Mouse (Mus musculus): ENCODE measurements around the gene Dguok. TPM values are rescaled to one million over a fixed set of nuclear protein-coding genes. Genes with fewer than 3 reads are reported as not detected.

Dguok gene
- polyA plus RNA-seq, 1 experiment from 2014 or later, result 76.5 TPM

DNA sequence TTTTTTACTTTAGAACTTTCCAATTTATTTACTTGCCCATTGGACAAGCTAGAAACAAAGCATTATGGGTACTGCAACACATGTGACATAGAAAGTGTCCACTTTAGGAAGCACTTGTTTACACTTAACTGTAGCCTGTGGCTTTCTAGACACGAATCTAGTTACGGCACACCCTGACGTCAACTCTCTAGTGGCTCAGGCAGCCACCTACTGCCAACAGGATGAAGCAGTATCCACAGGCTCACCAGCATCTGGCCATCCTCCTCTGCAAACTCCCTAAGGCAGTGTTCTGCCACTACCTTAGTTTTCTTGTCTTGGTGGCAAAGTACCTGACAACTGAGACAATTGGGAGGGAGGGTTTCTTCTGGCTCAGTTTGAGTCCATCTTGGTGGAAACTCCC, 3.4 kb downstream of the Dguok start:
- Histone ChIP-seq H3K9ac (replicated peaks; ENCODE audit: low read depth, low read length) (no peak overlapping the region), H3K27me3 (ENCODE audit: control insufficient read depth, insufficient read depth, low read length) (no peaks in the 10 kb centered on the region), H3K4me1 (ENCODE audit: control insufficient read depth, insufficient read depth, low read length) (peaks cover 14% of the 10 kb centered on the region), H3K36me3 (ENCODE audit: control insufficient read depth, insufficient read depth, low read length) (no peaks in the 10 kb centered on the region), H3K9me3 (ENCODE audit: control insufficient read depth, low read length) (no peaks in the 10 kb centered on the region), H3K27ac (ENCODE audit: low read depth, low read length) (no peak overlapping the region), H3K4me3 (ENCODE audit: low read depth, low read length) (no peak overlapping the region), H3K4me2 (ENCODE audit: low read depth, low read length) (no peak overlapping the region)
- WGBS, result 85% methylated on average over 3 of the region's 3 CpGs
- ATAC-seq (ENCODE audit: low read depth), result no peak

GRCm38 (mm10) chr6:83502656-83503055, 4.1 kb downstream of the Dguok start:
- H3K9ac ChIP-seq (replicated peaks; ENCODE audit: low read depth, low read length), result no peak overlapping the region

DNA sequence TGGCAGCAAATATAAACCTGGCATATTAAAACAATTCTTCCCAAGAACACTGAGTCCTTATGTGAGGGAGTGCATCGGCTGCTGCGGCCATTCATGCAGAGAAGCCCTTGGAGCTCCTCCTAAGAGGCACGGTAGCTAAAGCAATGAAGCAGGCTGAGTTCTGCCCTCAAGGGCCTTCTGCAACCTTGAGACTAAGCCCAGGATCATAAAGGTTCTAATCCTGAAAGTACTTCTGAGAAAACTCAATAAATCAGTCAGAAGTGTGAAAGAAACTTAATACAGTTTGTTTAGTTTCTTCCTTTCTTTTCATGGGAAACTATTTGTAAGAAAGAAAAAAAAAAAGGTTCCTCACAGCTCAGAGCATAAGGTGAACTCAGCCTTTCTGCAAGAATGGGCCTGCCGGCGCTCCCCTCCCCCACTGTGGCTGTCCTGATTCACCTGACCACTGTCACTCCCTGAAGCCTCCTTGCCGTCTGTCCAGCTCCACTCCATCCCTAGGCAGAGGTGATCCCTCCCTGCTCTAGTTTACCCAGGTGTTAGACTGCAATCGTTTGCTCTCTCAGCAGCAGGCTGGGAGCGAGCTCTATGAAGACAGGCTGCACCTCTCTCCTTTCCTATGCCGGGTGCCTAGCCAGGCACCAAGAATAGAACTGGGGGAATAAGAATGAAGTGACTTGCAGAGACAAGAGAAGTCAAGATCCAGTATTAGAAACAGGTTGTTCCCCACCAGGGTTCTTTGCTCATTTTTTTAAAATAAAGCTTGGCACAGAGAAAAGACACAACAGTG, 5.1 kb downstream of the Dguok start:
- H3K4me2 ChIP-seq (ENCODE audit: low read depth, low read length), result no peak overlapping the region
- no peaks in the 10 kb centered on the region for H3K27me3 ChIP-seq (ENCODE audit: control insufficient read depth, insufficient read depth, low read length)
- H3K36me3 ChIP-seq (ENCODE audit: control insufficient read depth, insufficient read depth, low read length), result no peaks in the 10 kb centered on the region
- no peak overlapping the region for H3K9ac ChIP-seq (replicated peaks; ENCODE audit: low read depth, low read length)
- H3K4me1 ChIP-seq (ENCODE audit: control insufficient read depth, insufficient read depth, low read length), result peaks cover 9% of the 10 kb centered on the region
- H3K27ac ChIP-seq (ENCODE audit: low read depth, low read length), result no peak overlapping the region
- H3K9me3 ChIP-seq (ENCODE audit: control insufficient read depth, low read length), result no peaks in the 10 kb centered on the region
- ATAC-seq (ENCODE audit: low read depth), result no peak
- H3K4me3 ChIP-seq (ENCODE audit: low read depth, low read length), result no peak overlapping the region
- 67% methylated on average over 9 of the region's 9 CpGs for WGBS

More at GRCm38 (mm10) chr6:83502656-83503055, 4.1 kb downstream of the Dguok start:
- Histone ChIP-seq H3K4me1 (ENCODE audit: control insufficient read depth, insufficient read depth, low read length) (peaks cover 14% of the 10 kb centered on the region), H3K4me3 (ENCODE audit: low read depth, low read length) (no peak overlapping the region), H3K36me3 (ENCODE audit: control insufficient read depth, insufficient read depth, low read length) (no peaks in the 10 kb centered on the region), H3K27ac (ENCODE audit: low read depth, low read length) (no peak overlapping the region), H3K27me3 (ENCODE audit: control insufficient read depth, insufficient read depth, low read length) (no peaks in the 10 kb centered on the region), H3K9me3 (ENCODE audit: control insufficient read depth, low read length) (no peaks in the 10 kb centered on the region), H3K4me2 (ENCODE audit: low read depth, low read length) (no peak overlapping the region)
- no peak for ATAC-seq (ENCODE audit: low read depth)
- WGBS, result 92% methylated on average over 3 of the region's 3 CpGs

GRCm38 (mm10) chr6:83500462-83500861, 6.3 kb downstream of the Dguok start:
- Histone ChIP-seq H3K4me3 (ENCODE audit: low read depth, low read length) (no peak overlapping the region), H3K4me2 (ENCODE audit: low read depth, low read length) (no peak overlapping the region), H3K36me3 (ENCODE audit: control insufficient read depth, insufficient read depth, low read length) (no peaks in the 10 kb centered on the region), H3K9ac (replicated peaks; ENCODE audit: low read depth, low read length) (no peak overlapping the region), H3K9me3 (ENCODE audit: control insufficient read depth, low read length) (no peaks in the 10 kb centered on the region), H3K27ac (ENCODE audit: low read depth, low read length) (no peak overlapping the region), H3K27me3 (ENCODE audit: control insufficient read depth, insufficient read depth, low read length) (no peaks in the 10 kb centered on the region), H3K4me1 (ENCODE audit: control insufficient read depth, insufficient read depth, low read length) (peaks cover 3% of the 10 kb centered on the region)
- WGBS, result 66% methylated on average over 3 of the region's 3 CpGs
- no peak for ATAC-seq (ENCODE audit: low read depth)

DNA sequence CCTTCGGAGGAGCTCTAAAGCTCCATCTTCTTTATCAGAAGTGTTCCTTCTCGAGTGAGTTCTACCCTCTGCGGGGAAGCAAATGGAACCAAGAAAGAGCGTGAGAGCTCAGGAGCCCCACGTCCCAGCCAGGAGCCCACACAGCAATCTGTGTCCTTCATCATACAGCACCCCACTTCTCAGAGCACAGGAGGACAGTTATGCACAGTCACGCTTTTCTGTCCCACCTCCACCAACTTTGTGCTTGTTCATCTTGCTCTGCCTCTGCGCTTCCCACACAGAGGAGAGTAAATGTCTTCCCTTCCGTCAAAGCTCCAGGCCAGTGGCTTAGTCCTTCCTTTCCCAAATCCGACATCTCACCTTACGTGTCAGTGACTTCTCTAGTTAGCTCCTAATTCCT, 7.7 kb downstream of the Dguok start:
- Histone ChIP-seq H3K9me3 (ENCODE audit: control insufficient read depth, low read length) (no peaks in the 10 kb centered on the region), H3K27me3 (ENCODE audit: control insufficient read depth, insufficient read depth, low read length) (no peaks in the 10 kb centered on the region), H3K4me1 (ENCODE audit: control insufficient read depth, insufficient read depth, low read length) (no peaks in the 10 kb centered on the region), H3K4me2 (ENCODE audit: low read depth, low read length) (no peak overlapping the region), H3K27ac (ENCODE audit: low read depth, low read length) (no peak overlapping the region), H3K4me3 (ENCODE audit: low read depth, low read length) (no peak overlapping the region), H3K9ac (replicated peaks; ENCODE audit: low read depth, low read length) (no peak overlapping the region), H3K36me3 (ENCODE audit: control insufficient read depth, insufficient read depth, low read length) (0 out of 2 replicates have a peak, but pooled peaks cover 2% of the 10 kb centered on the region)
- no peak for ATAC-seq (ENCODE audit: low read depth)
- 95% methylated on average over 10 of the region's 10 CpGs for WGBS

GRCm38 (mm10) chr6:83496753-83497710, 9.7 kb downstream of the Dguok start:
- H3K36me3 ChIP-seq (ENCODE audit: control insufficient read depth, insufficient read depth, low read length), result peaks cover 11% of the 10 kb centered on the region; the same call in 1 of the 2 replicates
- H3K4me1 ChIP-seq (ENCODE audit: control insufficient read depth, insufficient read depth, low read length), result no peaks in the 10 kb centered on the region
- no peak overlapping the region for H3K4me3 ChIP-seq (ENCODE audit: low read depth, low read length)
- H3K9me3 ChIP-seq (ENCODE audit: control insufficient read depth, low read length), result no peaks in the 10 kb centered on the region
- WGBS, result 88% methylated on average over 22 of the region's 22 CpGs
- H3K9ac ChIP-seq (replicated peaks; ENCODE audit: low read depth, low read length), result no peak overlapping the region
- ATAC-seq (ENCODE audit: low read depth), result no peak
- H3K27ac ChIP-seq (ENCODE audit: low read depth, low read length), result no peak overlapping the region
- H3K4me2 ChIP-seq (ENCODE audit: low read depth, low read length), result no peak overlapping the region
- no peaks in the 10 kb centered on the region for H3K27me3 ChIP-seq (ENCODE audit: control insufficient read depth, insufficient read depth, low read length)

DNA sequence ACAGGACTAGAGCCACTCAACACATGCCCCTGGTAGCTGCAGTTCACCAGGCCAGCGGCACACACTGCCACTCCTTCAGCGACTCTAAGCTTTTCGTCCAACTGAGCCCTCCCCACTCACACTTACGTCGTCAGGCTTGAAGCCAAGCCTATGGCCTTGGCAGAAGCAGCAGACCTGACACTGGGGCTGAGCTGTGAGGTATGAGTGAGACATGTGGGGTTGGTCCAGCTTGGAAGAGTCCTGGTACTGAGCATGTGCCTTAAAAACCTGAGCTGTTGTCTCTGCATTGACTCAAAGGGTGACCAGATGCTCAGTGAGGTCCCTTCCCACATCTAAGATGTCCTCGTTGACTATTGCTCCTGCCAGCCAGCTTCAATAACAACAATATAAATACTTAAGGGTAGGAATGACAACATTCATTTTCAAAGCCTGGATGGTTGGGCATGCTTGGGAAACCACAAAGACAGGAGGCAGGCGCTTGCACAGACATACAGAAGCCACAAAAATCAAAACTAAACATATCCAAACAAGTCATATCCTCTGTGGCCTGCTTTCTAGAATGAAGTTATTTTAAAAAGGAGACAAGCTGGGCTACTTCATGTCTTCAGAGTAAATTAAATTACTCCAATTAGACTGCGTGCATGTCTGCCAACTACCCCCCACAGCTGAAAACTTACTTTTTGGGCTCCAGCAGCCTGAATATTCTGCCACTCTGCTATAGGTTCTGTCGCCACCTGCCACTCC, 10.6 kb downstream of the Dguok start:
- Histone ChIP-seq H3K4me2 (ENCODE audit: low read depth, low read length) (no peak overlapping the region), H3K4me1 (ENCODE audit: control insufficient read depth, insufficient read depth, low read length) (no peaks in the 10 kb centered on the region), H3K9ac (replicated peaks; ENCODE audit: low read depth, low read length) (no peak overlapping the region), H3K4me3 (ENCODE audit: low read depth, low read length) (no peak overlapping the region), H3K27ac (ENCODE audit: low read depth, low read length) (no peak overlapping the region), H3K36me3 (ENCODE audit: control insufficient read depth, insufficient read depth, low read length) (peaks cover 11% of the 10 kb centered on the region; the same call in 1 of the 2 replicates), H3K27me3 (ENCODE audit: control insufficient read depth, insufficient read depth, low read length) (no peaks in the 10 kb centered on the region), H3K9me3 (ENCODE audit: control insufficient read depth, low read length) (no peaks in the 10 kb centered on the region)
- WGBS, result 92% methylated on average over 9 of the region's 9 CpGs
- no peak for ATAC-seq (ENCODE audit: low read depth)

GRCm38 (mm10) chr6:83490622-83491021, 16.1 kb downstream of the Dguok start:
- WGBS, result 86% methylated on average over 4 of the region's 4 CpGs

More at GRCm38 (mm10) chr6:83490622-83491021, 16.1 kb downstream of the Dguok start:
- Histone ChIP-seq H3K9ac (replicated peaks; ENCODE audit: low read depth, low read length) (no peak overlapping the region), H3K36me3 (ENCODE audit: control insufficient read depth, insufficient read depth, low read length) (peaks cover 42% of the 10 kb centered on the region), H3K27ac (ENCODE audit: low read depth, low read length) (no peak overlapping the region), H3K4me3 (ENCODE audit: low read depth, low read length) (no peak overlapping the region), H3K27me3 (ENCODE audit: control insufficient read depth, insufficient read depth, low read length) (no peaks in the 10 kb centered on the region), H3K4me1 (ENCODE audit: control insufficient read depth, insufficient read depth, low read length) (no peaks in the 10 kb centered on the region), H3K9me3 (ENCODE audit: control insufficient read depth, low read length) (no peaks in the 10 kb centered on the region), H3K4me2 (ENCODE audit: low read depth, low read length) (no peak overlapping the region)
- no peak for ATAC-seq (ENCODE audit: low read depth)

Data from neural tube, embryonic 14.5 days (tissue).